Mouse (Mus musculus) midbrain, embryonic 14.5 days (tissue): Measurements from ENCODE around the gene Gng11. TPM values are rescaled to one million over a fixed set of nuclear protein-coding genes. Genes with fewer than 3 reads are reported as not detected.

Experiments used
- ATAC-seq: fragments of 200-750 bp; cut with Nextera tagmentation; 2 replicates; pipeline ENCODE4 v1.8.0; 2017; ENCODE audit warnings: moderate number of reproducible peaks, moderate library complexity; ENCODE audit not compliant: low FRiP score, low TSS enrichment
- DNase-seq: peaks from one replicate; pipeline ENCODE4 v3.0.0-alpha.2; 2015
- H3K27ac ChIP-seq: fragments of 300-500 bp; sonication (generic); replicated peaks from 2 replicates; pipeline ENCODE4 v1.5.1; 2014; ENCODE audit warnings: mild to moderate bottlenecking, low read depth, low read length, moderate library complexity
- H3K27me3 ChIP-seq: fragments of 300-500 bp; sonication (generic); 2 replicates; pipeline ENCODE4 v1.6.1; 2014; ENCODE audit warnings: low read length, control low read depth, mixed read lengths; ENCODE audit not compliant: control insufficient read depth, insufficient read depth
- H3K36me3 ChIP-seq: fragments of 300-500 bp; sonication (generic); 2 replicates; pipeline ENCODE4 v1.6.1; 2014; ENCODE audit warnings: low read length, control low read depth; ENCODE audit not compliant: control insufficient read depth, insufficient read depth
- H3K4me1 ChIP-seq: fragments of 300-500 bp; sonication (generic); 2 replicates; pipeline ENCODE4 v1.6.1; 2014; ENCODE audit warnings: mild to moderate bottlenecking, antibody characterized with exemption, low read length, control low read depth; ENCODE audit not compliant: control insufficient read depth, insufficient read depth
- H3K4me2 ChIP-seq: fragments of 300-500 bp; sonication (generic); 2 replicates; pipeline ENCODE4 v1.6.1; 2014; ENCODE audit warnings: mild to moderate bottlenecking, low read length, moderate library complexity
- H3K4me3 ChIP-seq: fragments of 300-500 bp; sonication (generic); replicated peaks from 2 replicates; pipeline ENCODE4 v1.5.1; 2014; ENCODE audit warnings: low read depth, low read length
- H3K9ac ChIP-seq: fragments of 300-500 bp; sonication (generic); replicated peaks from 2 replicates; pipeline ENCODE4 v1.6.1; 2014; ENCODE audit warnings: mild to moderate bottlenecking, low read length, moderate library complexity
- H3K9me3 ChIP-seq: fragments of 300-500 bp; sonication (generic); 2 replicates; pipeline ENCODE4 v1.6.1; 2016; ENCODE audit warnings: low read length, control low read depth, mixed read lengths; ENCODE audit not compliant: control insufficient read depth
- WGBS: fragments of 180-500 bp; shearing (Covaris S2); extraction: QIAGEN DNeasy Blood & Tissue Kit; methylation state at CpG from one replicate; pipeline ENCODE4 v1.1.7; 2014; 5-methylcytosine and 5-hydroxymethylcytosine counted together
- polyA plus RNA-seq: library from polyadenylated mRNA; unstranded; fragments of >200 nt; fragmentation: Nextera tagmentation; extraction: Ambion mirVana; gene quantifications from 2 replicates; pipeline ENCODE4 v1.2.1, GENCODE M21; 2014

Gng11 gene
- 15.4 and 24.5 TPM in 2 replicates for polyA plus RNA-seq

- WGBS: 3% methylated on average over 18 of the region's 19 CpGs
- 0 out of 2 replicates have a peak, but pooled peaks cover 4% of the 10 kb centered on the region for H3K4me1 ChIP-seq
- H3K36me3 ChIP-seq: no peaks in the 10 kb centered on the region
- peak within 1 kb of the TSS; percentile 19; the same call in 1 of the 2 replicates for H3K4me3 ChIP-seq
- no peaks in the 10 kb centered on the region for H3K27me3 ChIP-seq
- no peaks in the 10 kb centered on the region for H3K9me3 ChIP-seq
- H3K4me2 ChIP-seq: peak within 1 kb of the TSS; percentile 52
- peak within 1 kb of the TSS; percentile 13; the same call in 1 of the 2 replicates for H3K9ac ChIP-seq
- H3K27ac ChIP-seq: 0 out of 2 replicates have a peak within 1 kb of the TSS, but pooled peaks have one; percentile 6
- peak; percentile 56 for DNase-seq
- ATAC-seq: peak; percentile 50; the same call in 1 of the 2 replicates
These were observed at the start of gene Gng11 for GRCm38 (mm10) chr6:4003890-4004306. Gene Gng11, plus strand, starts transcription at chr6:4003904.

GRCm38 (mm10) chr6:3954969-3955368, 48.7 kb upstream of the Gng11 start:
- Histone ChIP-seq H3K4me2 (no peak overlapping the region), H3K27me3 (no peaks in the 10 kb centered on the region), H3K27ac (no peak overlapping the region), H3K9me3 (no peaks in the 10 kb centered on the region), H3K36me3 (no peaks in the 10 kb centered on the region), H3K9ac (no peak overlapping the region), H3K4me3 (no peak overlapping the region), H3K4me1 (no peaks in the 10 kb centered on the region)
- 10% methylated on average over 4 of the region's 4 CpGs for WGBS
- DNase-seq (peak; percentile 49), ATAC-seq (no peak)

GRCm38 (mm10) chr6:3967676-3968626, 35.8 kb upstream of the Gng11 start:
- H3K9ac ChIP-seq: no peak overlapping the region
- no peak overlapping the region for H3K4me3 ChIP-seq
- no peaks in the 10 kb centered on the region for H3K9me3 ChIP-seq
- 35% methylated on average over 31 of the region's 31 CpGs for WGBS
- H3K36me3 ChIP-seq: no peaks in the 10 kb centered on the region
- H3K4me2 ChIP-seq: peak overlapping the region; percentile 15; the same call in 1 of the 2 replicates
- H3K27me3 ChIP-seq: no peaks in the 10 kb centered on the region
- ATAC-seq (no peak), DNase-seq (peak; percentile 4)
- no peak overlapping the region for H3K27ac ChIP-seq
- H3K4me1 ChIP-seq: no peaks in the 10 kb centered on the region

- no peak overlapping the region for H3K9ac ChIP-seq
- H3K27me3 ChIP-seq: no peaks in the 10 kb centered on the region
- H3K4me3 ChIP-seq: no peak overlapping the region
- ATAC-seq (no peak), DNase-seq (no peak)
- H3K4me2 ChIP-seq: no peak overlapping the region
- no peaks in the 10 kb centered on the region for H3K36me3 ChIP-seq
- WGBS: 76% methylated on average over 1 of the region's 1 CpGs
- H3K9me3 ChIP-seq: no peaks in the 10 kb centered on the region
- H3K4me1 ChIP-seq: no peaks in the 10 kb centered on the region
- H3K27ac ChIP-seq: no peak overlapping the region
These were observed 30.0 kb upstream of the Gng11 start for GRCm38 (mm10) chr6:3973679-3974078.

- 90% methylated on average over 5 of the region's 5 CpGs for WGBS
- Histone ChIP-seq H3K27me3 (no peaks in the 10 kb centered on the region), H3K27ac (no peak overlapping the region), H3K4me1 (no peaks in the 10 kb centered on the region), H3K9ac (no peak overlapping the region), H3K4me3 (no peak overlapping the region), H3K36me3 (no peaks in the 10 kb centered on the region), H3K4me2 (no peak overlapping the region), H3K9me3 (no peaks in the 10 kb centered on the region)
- ATAC-seq (no peak), DNase-seq (no peak)
These were observed 20.9 kb upstream of the Gng11 start for GRCm38 (mm10) chr6:3982661-3983284.

GRCm38 (mm10) chr6:3988750-3989149, 15.0 kb upstream of the Gng11 start, which contains the start of gene Tfpi2:
Gene Tfpi2, minus strand, starts transcription at chr6:3988919.
- H3K27me3 ChIP-seq: no peaks in the 10 kb centered on the region
- no peak within 1 kb of the TSS for H3K27ac ChIP-seq
- no peaks in the 10 kb centered on the region for H3K9me3 ChIP-seq
- no peak within 1 kb of the TSS for H3K9ac ChIP-seq
- H3K4me2 ChIP-seq: no peak within 1 kb of the TSS
- H3K4me1 ChIP-seq: no peaks in the 10 kb centered on the region
- no peak within 1 kb of the TSS for H3K4me3 ChIP-seq
- ATAC-seq (no peak), DNase-seq (no peak)
- WGBS: 83% methylated on average over 3 of the region's 3 CpGs
- H3K36me3 ChIP-seq: no peaks in the 10 kb centered on the region

GRCm38 (mm10) chr6:3993492-3993891, 10.2 kb upstream of the Gng11 start, which contains the start of gene Gngt1:
Gene Gngt1, plus strand, starts transcription at chr6:3993792.
- Histone ChIP-seq H3K4me3 (no peak within 1 kb of the TSS), H3K4me1 (no peaks in the 10 kb centered on the region), H3K4me2 (no peak within 1 kb of the TSS), H3K9me3 (no peaks in the 10 kb centered on the region), H3K36me3 (no peaks in the 10 kb centered on the region), H3K27me3 (no peaks in the 10 kb centered on the region), H3K9ac (no peak within 1 kb of the TSS), H3K27ac (no peak within 1 kb of the TSS)
- 87% methylated on average over 6 of the region's 6 CpGs for WGBS
- DNase-seq (no peak), ATAC-seq (no peak)

GRCm38 (mm10) chr6:3998089-3998488, 5.6 kb upstream of the Gng11 start:
- WGBS: 88% methylated on average over 4 of the region's 4 CpGs
- H3K9ac ChIP-seq: no peak overlapping the region
- no peak overlapping the region for H3K4me2 ChIP-seq
- no peak overlapping the region for H3K27ac ChIP-seq
- no peaks in the 10 kb centered on the region for H3K36me3 ChIP-seq
- no peaks in the 10 kb centered on the region for H3K4me1 ChIP-seq
- H3K9me3 ChIP-seq: no peaks in the 10 kb centered on the region
- no peak for ATAC-seq
- DNase-seq: no peak
- no peaks in the 10 kb centered on the region for H3K27me3 ChIP-seq
- H3K4me3 ChIP-seq: no peak overlapping the region
